Mouse (Mus musculus) gastrocnemius, adult 2 months (tissue): ENCODE data around the gene Atp6v0a1. TPM values are rescaled to one million over a fixed set of nuclear protein-coding genes. Genes with fewer than 3 reads are reported as not detected.
A peak's percentile ranks its signal among the peaks of the same experiment; 100 is the strongest.

Experiments used
- DNase-seq: peaks from one replicate; pipeline ENCODE4 v3.0.0; 2022
- H3K27ac ChIP-seq: fragments of 200-600 bp; 2 replicates; pipeline ENCODE4 v1.8.1; 2022; ENCODE audit warnings: mild to moderate bottlenecking
- H3K4me3 ChIP-seq: fragments of 200-600 bp; 2 replicates; pipeline ENCODE4 v1.8.1; 2022; ENCODE audit warnings: mild to moderate bottlenecking, moderate library complexity
- CTCF ChIP-seq: fragments of 200-600 bp; IDR thresholded peaks from 2 replicates; pipeline ENCODE4 v1.8.1; 2022; ENCODE audit warnings: antibody characterized with exemption, mild to moderate bottlenecking, moderate library complexity
- intact Hi-C: fragments of 180-260 bp; cut with DNase I; formaldehyde crosslinking; loops from one replicate; pipeline ENCODE4 v1.15.1; 2025
- total RNA-seq, 2 experiments: library from RNA; stranded (reverse); gene quantifications; 2 replicates each; pipeline ENCODE4 v1.2.3; 2021

The Atp6v0a1 gene
- total RNA-seq, 2 experiments from 2014 or later, result 59.6 to 65.2 TPM

DNA sequence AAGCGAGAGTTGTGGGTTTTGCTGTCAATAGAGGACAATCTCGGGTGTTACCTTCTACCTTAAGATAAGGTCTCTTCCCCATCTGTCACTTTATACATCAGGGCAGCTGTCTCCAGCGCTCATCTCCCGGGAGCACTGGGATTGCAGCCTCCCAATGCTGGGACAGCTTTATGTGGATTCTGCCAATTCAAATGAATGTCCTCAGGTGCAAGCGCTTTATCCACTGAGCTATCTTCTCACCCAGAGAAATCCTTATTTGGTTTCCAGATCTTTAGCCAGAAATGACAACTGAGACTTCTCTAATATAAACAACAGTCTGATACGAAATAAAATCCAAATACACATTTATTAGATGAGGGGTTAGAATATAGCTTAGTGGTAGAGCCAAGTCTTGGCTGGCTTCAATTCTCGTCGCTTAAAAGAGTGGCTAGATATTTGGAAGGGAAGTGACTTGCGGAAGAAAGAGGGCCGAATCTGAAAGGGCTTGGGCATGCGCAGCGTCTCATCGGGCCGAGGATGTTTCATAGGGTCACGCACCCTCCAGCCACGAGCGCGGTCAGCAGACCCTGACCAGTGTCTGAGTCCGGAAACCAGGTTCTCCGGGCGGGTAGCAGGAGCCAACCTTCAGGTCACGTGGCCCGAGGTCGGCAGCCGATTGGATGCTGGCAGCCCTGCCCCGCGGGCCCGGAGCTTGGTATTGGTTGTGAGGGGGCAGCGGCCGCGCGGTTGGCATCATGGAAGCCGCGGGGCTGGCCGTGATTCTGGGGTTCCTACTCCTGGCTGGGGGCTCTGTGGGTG is 60.3 kb downstream of the Atp6v0a1 start, which contains the start of gene Naglu:
Gene Naglu (plus strand): TSS at position 622 of the 798 bp plus-strand sequence.
- no peak for TF ChIP-seq CTCF
- intact Hi-C loops, result loop anchor here (10.0 kb wide), 1 partner anchor 355 kb away; the partner anchor contains the start of genes Hspb9 and Kat2a
- DNase-seq, result peak; percentile 99
- Histone ChIP-seq H3K27ac (peak within 1 kb of the TSS; percentile 94), H3K4me3 (peak within 1 kb of the TSS; percentile 78)

- TF ChIP-seq CTCF, result no peak
- no peak for DNase-seq
- H3K27ac ChIP-seq, result peak overlapping the region; percentile 94
- peak overlapping the region; percentile 78 for H3K4me3 ChIP-seq
- intact Hi-C loops, result no loop called here
Observed at GRCm38 (mm10) chr11:101070189-101070527, 60.9 kb downstream of the Atp6v0a1 start.

DNA sequence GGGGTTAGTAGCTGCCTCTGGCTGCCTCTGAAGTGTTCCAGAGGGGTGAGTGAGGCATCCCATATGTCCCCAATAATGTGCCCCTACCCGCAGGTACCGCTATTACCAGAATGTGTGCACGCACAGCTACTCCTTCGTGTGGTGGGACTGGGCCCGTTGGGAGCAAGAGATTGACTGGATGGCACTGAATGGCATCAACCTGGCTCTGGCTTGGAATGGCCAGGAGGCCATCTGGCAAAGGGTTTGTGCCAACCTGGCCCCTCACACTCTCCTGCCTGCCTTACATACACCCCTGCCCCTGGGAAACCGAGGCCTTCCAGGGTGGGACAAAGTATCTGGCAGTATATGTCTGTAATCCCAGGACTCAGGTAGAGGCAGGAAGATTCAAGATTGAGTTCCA is 61.7 kb downstream of the Atp6v0a1 start:
- TF ChIP-seq CTCF, result no peak
- Histone ChIP-seq H3K4me3 (peak overlapping the region; percentile 78; the same call in 1 of the 2 replicates), H3K27ac (no peak overlapping the region; the same call in 1 of the 2 replicates)
- intact Hi-C loops, result no loop called here
- DNase-seq, result no peak

GRCm38 (mm10) chr11:101071810-101072428 is 62.7 kb downstream of the Atp6v0a1 start:
- intact Hi-C loops, result no loop called here
- Histone ChIP-seq H3K4me3 (no peak overlapping the region), H3K27ac (no peak overlapping the region)
- no peak for TF ChIP-seq CTCF
- DNase-seq, result no peak

- H3K4me3 ChIP-seq, result no peak within 1 kb of the TSS
- H3K27ac ChIP-seq, result no peak within 1 kb of the TSS
- DNase-seq, result no peak
- no peak for TF ChIP-seq CTCF
- intact Hi-C loops, result no loop called here
Observed at GRCm38 (mm10) chr11:101078121-101078520, 68.9 kb downstream of the Atp6v0a1 start, which contains the start of gene Hsd17b1. TSS of gene Hsd17b1 (plus strand) at chr11:101078411.

GRCm38 (mm10) chr11:101079746-101080145 is 70.5 kb downstream of the Atp6v0a1 start:
- no peak for TF ChIP-seq CTCF
- no peak for DNase-seq
- intact Hi-C loops, result loop anchor here (5.0 kb wide), 1 partner anchor 98 kb away; the partner anchor contains the start of gene Ccr10
- no peak overlapping the region for H3K4me3 ChIP-seq
- H3K27ac ChIP-seq, result no peak overlapping the region

GRCm38 (mm10) chr11:101080421-101080820 is 71.2 kb downstream of the Atp6v0a1 start:
- intact Hi-C loops, result loop anchor here (5.0 kb wide), 1 partner anchor 97 kb away; the partner anchor contains the start of gene Ccr10
- TF ChIP-seq CTCF, result no peak
- Histone ChIP-seq H3K27ac (no peak overlapping the region), H3K4me3 (no peak overlapping the region)
- DNase-seq, result no peak

DNA sequence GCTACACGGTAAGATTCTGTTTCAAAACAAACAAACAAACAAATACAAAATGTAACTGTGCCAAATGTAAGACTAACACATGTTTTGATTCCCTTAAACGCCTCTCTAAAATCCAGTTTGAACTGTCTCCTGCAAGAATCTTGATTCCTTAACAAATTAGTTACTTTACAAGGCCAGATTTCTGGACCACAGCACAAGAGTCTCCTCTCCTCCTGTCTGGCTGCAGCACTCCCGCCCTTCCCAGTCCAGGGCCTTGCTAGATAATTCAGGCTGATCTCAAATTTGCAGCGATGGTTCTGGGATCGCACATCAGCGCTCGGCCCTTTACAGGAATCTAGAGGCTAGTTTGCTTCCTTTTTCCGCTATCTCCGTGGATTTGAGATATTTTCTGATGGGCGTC is 72.4 kb downstream of the Atp6v0a1 start:
- peak overlapping the region; percentile 97 for H3K27ac ChIP-seq
- intact Hi-C loops, result loop anchor here (5.0 kb wide), 1 partner anchor 96 kb away; the partner anchor contains the start of gene Ccr10
- no peak for TF ChIP-seq CTCF

GRCm38 (mm10) chr11:101082208-101083082 is 73.2 kb downstream of the Atp6v0a1 start, which contains the start of gene Coasy:
TSS of gene Coasy (plus strand) at chr11:101082565.
- Histone ChIP-seq H3K4me3 (peak within 1 kb of the TSS; percentile 78), H3K27ac (peak within 1 kb of the TSS; percentile 97)
- TF ChIP-seq CTCF, result peak; percentile 48
- peak; percentile 89 for DNase-seq
- intact Hi-C loops, result loop anchor here (5.0 kb wide), 1 partner anchor 95 kb away; the partner anchor contains the start of gene Ccr10

More for the DNA sequence above, 72.4 kb downstream of the Atp6v0a1 start:
- no peak for DNase-seq
- H3K4me3 ChIP-seq, result peak overlapping the region; percentile 78

DNA sequence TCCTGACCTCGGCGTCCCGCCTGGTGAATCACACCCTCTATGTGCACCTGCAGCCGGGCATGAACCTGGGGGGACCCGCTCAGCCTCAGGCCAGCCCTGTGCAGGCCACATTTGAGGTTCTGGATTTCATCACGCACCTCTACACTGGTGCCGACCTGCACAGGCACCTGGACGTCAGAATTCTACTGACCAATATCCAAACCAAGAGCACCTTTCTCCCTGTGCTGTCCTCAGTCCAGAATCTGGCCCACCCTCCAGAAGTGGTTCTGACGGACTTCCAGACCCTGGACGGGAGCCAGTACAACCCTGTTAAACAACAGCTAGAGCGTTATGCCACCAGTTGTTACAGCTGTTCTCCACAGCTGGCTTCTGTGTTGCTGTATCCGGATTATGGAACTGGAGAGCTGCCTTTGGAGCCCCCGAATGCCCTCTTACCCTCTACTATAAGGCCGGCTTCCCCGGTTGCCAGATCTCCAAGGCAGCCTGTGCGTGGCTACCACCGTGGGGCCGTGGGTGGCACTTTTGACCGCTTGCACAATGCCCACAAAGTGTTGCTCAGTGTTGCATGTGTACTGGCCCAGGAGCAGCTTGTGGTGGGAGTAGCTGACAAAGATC is 73.9 kb downstream of the Atp6v0a1 start:
- DNase-seq, result no peak
- Histone ChIP-seq H3K4me3 (peak overlapping the region; percentile 78), H3K27ac (peak overlapping the region; percentile 97)
- TF ChIP-seq CTCF, result no peak
- intact Hi-C loops, result loop anchor here (5.0 kb wide), 1 partner anchor 94 kb away; the partner anchor contains the start of gene Ccr10

DNA sequence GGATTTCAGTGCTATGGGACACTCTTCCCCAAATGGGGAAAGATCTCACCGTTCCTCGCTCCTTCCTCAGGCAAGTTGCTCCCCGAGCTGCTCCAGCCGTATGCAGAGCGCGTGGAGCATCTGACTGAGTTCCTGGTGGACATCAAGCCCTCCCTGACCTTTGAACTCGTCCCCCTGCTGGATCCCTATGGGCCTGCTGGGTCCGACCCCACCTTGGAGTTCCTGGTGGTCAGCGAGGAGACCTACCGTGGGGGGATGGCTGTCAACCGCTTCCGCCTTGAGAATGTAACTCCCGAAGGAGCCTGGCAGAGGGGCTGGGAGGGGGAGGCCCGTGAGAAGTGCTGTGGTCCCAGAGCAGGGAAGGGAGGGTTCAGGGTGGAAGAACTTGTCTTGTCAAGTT is 75.0 kb downstream of the Atp6v0a1 start:
- H3K27ac ChIP-seq, result 0 out of 2 replicates have a peak overlapping the region, but pooled peaks have one; percentile 28
- no peak overlapping the region for H3K4me3 ChIP-seq
- intact Hi-C loops, result loop anchor here (5.0 kb wide), 1 partner anchor 93 kb away; the partner anchor contains the start of gene Ccr10
- no peak for DNase-seq
- no peak for TF ChIP-seq CTCF

DNA sequence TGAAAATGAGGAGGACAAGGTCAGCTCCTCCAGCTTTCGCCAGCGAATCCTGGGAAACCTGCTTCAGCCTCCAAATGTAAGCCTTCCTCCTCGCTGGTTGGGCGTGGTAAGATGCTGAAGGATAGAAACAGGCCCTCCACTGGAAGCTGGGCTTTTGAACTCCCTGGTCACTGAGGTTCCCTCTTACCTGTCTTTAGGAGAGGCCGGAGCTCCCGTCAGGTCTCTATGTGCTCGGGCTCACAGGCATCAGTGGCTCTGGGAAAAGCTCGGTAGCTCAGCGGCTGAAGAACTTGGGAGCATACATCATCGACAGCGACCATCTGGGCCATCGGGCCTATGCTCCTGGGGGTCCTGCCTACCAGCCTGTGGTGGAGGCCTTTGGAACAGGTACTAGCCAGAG is 75.6 kb downstream of the Atp6v0a1 start:
- DNase-seq, result no peak
- TF ChIP-seq CTCF, result no peak
- intact Hi-C loops, result loop anchor here (5.0 kb wide), 1 partner anchor 92 kb away; the partner anchor contains the start of gene Ccr10

More for the DNA sequence above, 75.6 kb downstream of the Atp6v0a1 start:
- H3K27ac ChIP-seq, result no peak overlapping the region
- H3K4me3 ChIP-seq, result no peak overlapping the region
